Mouse (Mus musculus) spleen, adult 2 months (tissue): Measurements from ENCODE around the gene Wnt1.

Source experiments
- CTCF ChIP-seq: fragments of 200-500 bp; IDR thresholded peaks from 2 replicates; pipeline ENCODE4 v1.5.1; 2011; ENCODE audit warnings: mild to moderate bottlenecking, inconsistent platforms; ENCODE audit not compliant: insufficient read depth, insufficient read length, insufficient replicate concordance; ENCODE audit errors: extremely low read depth
- POLR2A ChIP-seq: fragments of 200-500 bp; IDR thresholded peaks from 2 replicates; pipeline ENCODE4 v1.6.1; 2011; ENCODE audit warnings: low read depth, low read length, inconsistent platforms

DNA sequence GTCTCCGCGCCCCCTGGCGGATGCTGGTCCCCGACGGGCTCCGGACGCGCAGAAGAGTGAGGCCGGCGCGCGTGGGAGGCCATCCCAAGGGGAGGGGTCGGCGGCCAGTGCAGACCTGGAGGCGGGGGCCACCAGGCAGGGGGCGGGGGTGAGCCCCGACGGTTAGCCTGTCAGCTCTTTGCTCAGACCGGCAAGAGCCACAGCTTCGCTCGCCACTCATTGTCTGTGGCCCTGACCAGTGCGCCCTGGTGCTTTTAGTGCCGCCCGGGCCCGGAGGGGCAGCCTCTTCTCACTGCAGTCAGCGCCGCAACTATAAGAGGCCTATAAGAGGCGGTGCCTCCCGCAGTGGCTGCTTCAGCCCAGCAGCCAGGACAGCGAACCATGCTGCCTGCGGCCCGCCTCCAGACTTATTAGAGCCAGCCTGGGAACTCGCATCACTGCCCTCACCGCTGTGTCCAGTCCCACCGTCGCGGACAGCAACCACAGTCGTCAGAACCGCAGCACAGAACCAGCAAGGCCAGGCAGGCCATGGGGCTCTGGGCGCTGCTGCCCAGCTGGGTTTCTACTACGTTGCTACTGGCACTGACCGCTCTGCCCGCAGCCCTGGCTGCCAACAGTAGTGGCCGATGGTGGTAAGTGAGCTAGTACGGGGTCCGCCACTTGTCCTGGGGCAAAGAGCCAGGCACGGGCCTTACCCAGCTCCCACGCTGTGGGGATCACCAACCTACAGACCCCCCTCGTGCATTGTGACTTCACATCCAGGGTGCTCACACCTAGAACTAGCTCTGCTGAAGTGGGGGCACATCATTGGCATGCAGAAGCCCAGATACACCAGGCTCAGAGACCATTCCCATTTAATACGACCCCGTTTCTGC, at the start of gene Wnt1:
- peak; percentile 48; the same call in 1 of the 2 replicates for TF ChIP-seq CTCF
- TF ChIP-seq POLR2A, result no peak
